Mouse (Mus musculus) kidney, embryonic 14.5 days (tissue): ENCODE results near the gene Ski. TPM values are rescaled to one million over a fixed set of nuclear protein-coding genes. Genes with fewer than 3 reads are reported as not detected.

Source experiments
- ATAC-seq: fragments of 200-750 bp; cut with Nextera tagmentation; 2 replicates; pipeline ENCODE4 v1.8.0; 2017; ENCODE audit warnings: moderate number of reproducible peaks, mild to moderate bottlenecking, moderate TSS enrichment, moderate library complexity; ENCODE audit not compliant: low FRiP score, low TSS enrichment
- H3K27ac ChIP-seq: fragments of 300-500 bp; sonication (generic); 2 replicates; pipeline ENCODE4 v1.5.1; 2014; ENCODE audit warnings: low read depth, mild to moderate bottlenecking, low read length, moderate library complexity, mixed read lengths
- H3K27me3 ChIP-seq: fragments of 300-500 bp; sonication (generic); 2 replicates; pipeline ENCODE4 v1.6.1; 2014; ENCODE audit warnings: mild to moderate bottlenecking, low read length; ENCODE audit not compliant: control insufficient read depth, insufficient read depth
- H3K36me3 ChIP-seq: fragments of 300-500 bp; sonication (generic); 2 replicates; pipeline ENCODE4 v1.6.1; 2014; ENCODE audit warnings: low read length, mixed read lengths; ENCODE audit not compliant: control insufficient read depth, insufficient read depth
- H3K4me1 ChIP-seq: fragments of 300-500 bp; sonication (generic); 2 replicates; pipeline ENCODE4 v1.6.1; 2014; ENCODE audit warnings: low read length, mixed read lengths; ENCODE audit not compliant: control insufficient read depth, insufficient read depth
- H3K4me2 ChIP-seq: fragments of 300-500 bp; sonication (generic); replicated peaks from 2 replicates; pipeline ENCODE4 v1.6.1; 2014; ENCODE audit warnings: low read depth, mild to moderate bottlenecking, low read length
- H3K4me3 ChIP-seq: fragments of 300-500 bp; sonication (generic); 2 replicates; pipeline ENCODE4 v1.5.1; 2014; ENCODE audit warnings: mild to moderate bottlenecking, low read length
- H3K9ac ChIP-seq: fragments of 300-500 bp; sonication (generic); 2 replicates; pipeline ENCODE4 v1.6.1; 2014; ENCODE audit warnings: low read depth, mild to moderate bottlenecking, low read length, moderate library complexity
- H3K9me3 ChIP-seq: fragments of 300-500 bp; sonication (generic); 2 replicates; pipeline ENCODE4 v1.6.1; 2016; ENCODE audit warnings: low read length; ENCODE audit not compliant: control insufficient read depth
- WGBS: fragments of 180-500 bp; shearing (Covaris S2); extraction: QIAGEN DNeasy Blood & Tissue Kit; methylation state at CpG from one replicate; pipeline ENCODE4 v1.1.7; 2014; 5-methylcytosine and 5-hydroxymethylcytosine counted together
- polyA plus RNA-seq: library from polyadenylated mRNA; unstranded; fragments of >200 nt; fragmentation: Nextera tagmentation; extraction: Ambion mirVana; gene quantifications from 2 replicates; pipeline ENCODE4 v1.2.1, GENCODE M21; 2014

The Ski gene
- polyA plus RNA-seq, 1 experiment from 2014 or later = 24.5 TPM

- 0 out of 2 replicates have a peak overlapping the region, but pooled peaks have one; percentile 15 for H3K4me2 ChIP-seq
- H3K9ac ChIP-seq = no peak overlapping the region; the same call in 1 of the 2 replicates
- H3K27ac ChIP-seq = peak overlapping the region; percentile 56
- H3K9me3 ChIP-seq = no peaks in the 10 kb centered on the region
- no peak for ATAC-seq
- no peak overlapping the region for H3K4me3 ChIP-seq
- H3K4me1 ChIP-seq = peaks cover 70% of the 10 kb centered on the region
- no peaks in the 10 kb centered on the region for H3K36me3 ChIP-seq
- H3K27me3 ChIP-seq = no peaks in the 10 kb centered on the region
- 12% methylated on average over 7 of the region's 7 CpGs for WGBS
Measured at GRCm38 (mm10) chr4:155190275-155190674, 32.1 kb downstream of the Ski start.

GRCm38 (mm10) chr4:155189711-155190139 lies 32.7 kb downstream of the Ski start:
- Histone ChIP-seq H3K4me1 (peaks cover 72% of the 10 kb centered on the region), H3K36me3 (no peaks in the 10 kb centered on the region), H3K4me2 (no peak overlapping the region), H3K27me3 (no peaks in the 10 kb centered on the region), H3K9ac (peak overlapping the region; percentile 8; the same call in 1 of the 2 replicates), H3K27ac (peak overlapping the region; percentile 56), H3K4me3 (no peak overlapping the region), H3K9me3 (no peaks in the 10 kb centered on the region)
- 1% methylated on average over 4 of the region's 4 CpGs for WGBS
- peak; percentile 76 for ATAC-seq

- no peaks in the 10 kb centered on the region for H3K9me3 ChIP-seq
- peaks cover 82% of the 10 kb centered on the region for H3K4me1 ChIP-seq
- no peak overlapping the region for H3K27ac ChIP-seq
- no peak for ATAC-seq
- H3K4me2 ChIP-seq = no peak overlapping the region
- H3K4me3 ChIP-seq = no peak overlapping the region
- no peaks in the 10 kb centered on the region for H3K27me3 ChIP-seq
- no peak overlapping the region for H3K9ac ChIP-seq
- H3K36me3 ChIP-seq = no peaks in the 10 kb centered on the region
Measured at GRCm38 (mm10) chr4:155188803-155189202, 33.6 kb downstream of the Ski start.

DNA sequence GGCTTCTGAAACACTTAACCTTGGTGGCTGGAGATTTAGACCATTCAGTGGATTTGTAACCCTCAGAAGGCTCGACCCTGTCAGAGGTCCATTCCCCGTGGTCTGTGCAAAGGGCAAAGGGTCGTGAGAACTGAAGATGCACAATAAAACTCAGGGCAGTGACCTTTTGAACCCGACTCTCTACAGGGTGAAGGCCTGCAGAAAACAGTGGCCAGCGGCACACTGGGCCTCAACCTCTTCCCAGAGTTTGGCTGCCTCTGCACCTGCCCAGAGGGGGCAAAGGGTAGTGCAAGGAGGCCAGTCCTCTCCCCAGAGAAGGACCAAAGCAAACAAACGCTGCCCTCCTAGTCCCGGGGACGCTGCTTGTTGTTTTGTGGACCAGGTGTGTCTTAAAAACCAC lies 34.1 kb downstream of the Ski start:
- Histone ChIP-seq H3K27ac (no peak overlapping the region), H3K9me3 (no peaks in the 10 kb centered on the region), H3K36me3 (no peaks in the 10 kb centered on the region), H3K9ac (no peak overlapping the region), H3K4me1 (peaks cover 83% of the 10 kb centered on the region), H3K4me2 (no peak overlapping the region), H3K4me3 (no peak overlapping the region), H3K27me3 (no peaks in the 10 kb centered on the region)
- 7% methylated on average over 8 of the region's 8 CpGs for WGBS
- ATAC-seq = no peak

DNA sequence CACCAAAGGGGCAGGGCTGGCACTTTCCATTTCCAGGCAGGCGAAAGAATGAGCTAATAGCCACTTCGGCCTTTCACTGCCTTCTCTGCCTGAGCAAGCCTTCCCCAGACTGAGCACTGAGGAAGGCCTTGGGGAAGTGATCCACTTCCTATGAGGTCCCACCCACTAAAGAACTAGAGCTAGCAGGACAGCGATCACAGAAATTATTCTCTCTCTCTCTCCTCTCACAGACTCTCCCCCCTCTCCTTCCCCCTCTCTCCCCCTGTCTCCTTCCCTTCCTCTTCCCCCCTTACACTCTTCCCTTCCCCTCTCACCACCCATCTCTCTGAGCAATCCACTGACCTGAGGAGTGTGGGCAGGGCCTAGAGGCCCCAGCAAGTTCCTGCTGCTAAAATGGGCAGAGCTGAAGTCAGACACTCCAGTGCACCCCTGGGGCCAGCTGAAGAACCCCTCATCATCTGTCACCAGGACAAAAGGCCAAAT lies 35.2 kb downstream of the Ski start:
- Histone ChIP-seq H3K4me1 (peaks cover 88% of the 10 kb centered on the region), H3K27ac (peak overlapping the region; percentile 51; the same call in 1 of the 2 replicates), H3K9me3 (no peaks in the 10 kb centered on the region), H3K27me3 (no peaks in the 10 kb centered on the region), H3K4me3 (no peak overlapping the region), H3K9ac (no peak overlapping the region), H3K4me2 (no peak overlapping the region), H3K36me3 (no peaks in the 10 kb centered on the region)
- WGBS = 43% methylated on average over 3 of the region's 3 CpGs
- no peak for ATAC-seq

- H3K27me3 ChIP-seq = no peaks in the 10 kb centered on the region
- H3K9me3 ChIP-seq = no peaks in the 10 kb centered on the region
- H3K36me3 ChIP-seq = no peaks in the 10 kb centered on the region
- 86% methylated on average over 9 of the region's 9 CpGs for WGBS
- no peak overlapping the region for H3K27ac ChIP-seq
- H3K4me2 ChIP-seq = no peak overlapping the region
- peaks cover 80% of the 10 kb centered on the region for H3K4me1 ChIP-seq
- H3K9ac ChIP-seq = no peak overlapping the region
- H3K4me3 ChIP-seq = no peak overlapping the region
- ATAC-seq = no peak
Measured at GRCm38 (mm10) chr4:155185845-155186244, 36.5 kb downstream of the Ski start.

DNA sequence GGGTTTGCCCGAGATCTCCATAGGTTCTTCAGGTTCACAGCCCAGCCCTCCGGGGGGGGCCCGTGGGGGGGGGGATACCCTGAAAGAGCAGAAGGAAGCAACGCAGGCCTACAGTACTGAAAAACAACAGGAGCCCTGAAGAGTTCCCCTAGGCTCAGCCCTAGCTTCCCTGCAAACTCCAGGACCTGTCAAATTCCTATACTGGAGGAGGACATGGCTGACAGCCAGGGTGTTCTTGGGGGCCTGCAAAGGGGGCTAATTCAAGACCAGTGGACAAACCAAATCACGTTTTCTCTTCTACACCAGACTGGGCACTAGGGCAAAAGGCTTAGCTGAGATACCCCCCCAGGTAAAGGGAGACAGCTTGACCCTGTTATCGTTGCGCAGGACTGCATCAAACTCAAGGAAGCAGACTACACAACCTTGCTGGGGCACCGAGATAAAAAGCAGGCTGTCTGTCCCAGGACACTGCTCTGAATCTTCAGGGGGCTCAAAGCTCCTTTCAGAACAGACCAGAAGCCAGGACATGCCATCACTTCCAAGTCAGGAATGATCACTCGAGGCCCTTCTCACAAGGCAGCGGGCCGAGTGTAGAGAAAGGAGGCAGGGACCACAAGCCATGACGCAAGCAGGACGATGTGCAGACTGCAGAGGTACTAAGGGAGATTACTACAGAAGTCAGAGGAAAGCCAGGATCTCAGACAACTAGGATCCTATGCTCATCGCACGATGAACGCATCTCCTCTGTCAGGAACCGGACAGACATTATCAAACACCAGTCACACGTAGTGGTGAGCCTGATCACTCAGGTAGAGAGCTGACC lies 37.9 kb downstream of the Ski start:
- WGBS = 71% methylated on average over 18 of the region's 18 CpGs
- Histone ChIP-seq H3K9me3 (no peaks in the 10 kb centered on the region), H3K4me1 (peaks cover 73% of the 10 kb centered on the region), H3K27ac (no peak overlapping the region; the same call in 1 of the 2 replicates), H3K4me2 (no peak overlapping the region), H3K36me3 (no peaks in the 10 kb centered on the region), H3K4me3 (no peak overlapping the region), H3K27me3 (no peaks in the 10 kb centered on the region), H3K9ac (no peak overlapping the region)
- no peak for ATAC-seq

DNA sequence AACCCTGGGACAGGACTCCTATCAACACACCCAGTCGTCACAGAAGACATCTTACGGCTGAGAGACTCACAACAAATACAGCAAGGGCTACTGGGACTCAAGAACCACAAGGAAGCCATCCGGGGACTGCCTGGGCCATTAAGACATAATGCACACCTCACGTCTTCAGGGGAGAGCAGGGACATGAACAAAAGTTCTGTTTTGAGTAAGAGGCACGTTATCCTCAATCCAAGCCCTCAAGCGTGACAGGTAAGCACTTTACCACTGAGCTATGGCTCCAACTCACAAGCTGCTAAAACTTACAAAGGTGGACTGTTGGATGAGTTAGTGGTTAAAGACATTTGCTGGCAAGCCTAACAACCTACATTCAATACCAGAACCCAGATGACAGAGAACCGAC lies 39.2 kb downstream of the Ski start:
- ATAC-seq = no peak
- Histone ChIP-seq H3K4me1 (peaks cover 73% of the 10 kb centered on the region), H3K27ac (no peak overlapping the region), H3K9ac (no peak overlapping the region), H3K27me3 (no peaks in the 10 kb centered on the region), H3K36me3 (no peaks in the 10 kb centered on the region), H3K9me3 (no peaks in the 10 kb centered on the region), H3K4me3 (no peak overlapping the region), H3K4me2 (no peak overlapping the region)
- WGBS = 66% methylated on average over 7 of the region's 7 CpGs

GRCm38 (mm10) chr4:155178981-155179512 lies 43.3 kb downstream of the Ski start:
- H3K36me3 ChIP-seq = no peaks in the 10 kb centered on the region
- H3K4me3 ChIP-seq = no peak overlapping the region
- H3K27me3 ChIP-seq = no peaks in the 10 kb centered on the region
- no peak for ATAC-seq
- H3K4me1 ChIP-seq = peaks cover 73% of the 10 kb centered on the region
- no peaks in the 10 kb centered on the region for H3K9me3 ChIP-seq
- WGBS = 34% methylated on average over 3 of the region's 3 CpGs
- peak overlapping the region; percentile 28 for H3K4me2 ChIP-seq
- H3K9ac ChIP-seq = 0 out of 2 replicates have a peak overlapping the region, but pooled peaks have one; percentile 14
- H3K27ac ChIP-seq = peak overlapping the region; percentile 91
